Mouse (Mus musculus) layer of hippocampus, adult 8-10 months (tissue): Measurements from ENCODE around the gene Ltbp2. TPM values are rescaled to one million over a fixed set of nuclear protein-coding genes. Genes with fewer than 3 reads are reported as not detected.

Experiments used
- DNase-seq, 2 experiments: peaks; one replicate each; pipeline ENCODE4 v3.0.0; 2022; ENCODE audit warnings: low spot score in 2 of 2
- total RNA-seq, 4 experiments: library from RNA; stranded (reverse); gene quantifications; 2 replicates each; pipeline ENCODE4 v1.2.4; 2022

The Ltbp2 gene
- total RNA-seq, 4 experiments from 2014 or later, result 0.20 to 0.33 (median 0.25) TPM; not detected in 1

DNA sequence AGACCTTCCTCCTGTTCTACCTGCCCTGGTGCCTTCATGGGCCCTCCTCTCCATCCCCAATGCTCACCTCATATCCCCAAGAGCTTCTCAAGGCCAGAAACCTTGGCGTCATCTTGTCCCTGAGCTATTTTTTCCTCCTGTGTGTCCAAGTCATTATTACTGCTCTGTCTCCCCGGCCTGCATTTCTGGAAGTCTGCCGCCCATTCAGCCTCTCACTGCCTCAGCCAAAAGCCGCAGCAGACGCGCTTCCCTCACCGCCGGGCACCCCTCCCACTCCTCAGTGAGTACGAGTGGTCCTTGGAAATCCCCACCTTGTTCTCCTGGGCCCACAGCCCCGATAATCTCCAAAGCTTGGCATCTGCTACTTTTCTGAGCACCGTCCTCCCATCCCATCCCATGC lies 3.8 kb upstream of the Ltbp2 start:
- DNase-seq, result no peak

DNA sequence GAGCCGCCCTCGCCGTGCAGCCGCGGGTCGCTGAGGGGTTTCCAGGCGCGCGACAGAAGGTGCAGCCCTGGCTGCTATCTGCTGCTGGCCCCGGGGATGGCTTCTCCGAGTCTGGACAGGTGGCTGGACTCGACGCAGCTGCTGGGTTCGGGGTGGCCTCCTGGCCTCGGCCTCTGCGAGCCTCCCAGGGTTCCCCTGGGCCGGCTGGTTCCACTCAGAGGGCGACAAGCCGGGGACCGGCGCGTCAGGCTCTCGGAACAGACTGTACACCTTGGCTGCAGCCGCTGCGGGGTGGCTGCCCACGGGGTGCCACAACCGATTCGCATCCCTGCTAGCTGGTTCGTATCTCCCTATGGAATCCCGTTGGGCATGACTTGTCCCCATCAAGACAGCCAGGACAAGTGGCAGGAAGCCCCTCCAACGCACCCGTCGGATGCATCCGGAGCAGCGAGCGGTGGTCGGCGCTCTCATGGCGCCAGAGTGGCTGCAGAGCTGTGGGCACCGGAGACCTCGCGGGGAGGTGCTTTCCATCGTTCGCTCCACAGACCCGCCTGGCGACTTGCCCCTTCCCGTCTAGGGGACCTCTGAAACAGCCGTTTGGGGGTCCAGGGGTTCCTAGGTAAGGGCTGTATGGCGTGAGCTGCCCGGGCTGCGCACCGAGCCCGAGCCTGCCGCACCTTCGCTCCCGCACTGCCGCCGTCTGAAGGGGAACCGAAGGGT lies 411 bp downstream of the Ltbp2 start:
- no peak for DNase-seq

DNA sequence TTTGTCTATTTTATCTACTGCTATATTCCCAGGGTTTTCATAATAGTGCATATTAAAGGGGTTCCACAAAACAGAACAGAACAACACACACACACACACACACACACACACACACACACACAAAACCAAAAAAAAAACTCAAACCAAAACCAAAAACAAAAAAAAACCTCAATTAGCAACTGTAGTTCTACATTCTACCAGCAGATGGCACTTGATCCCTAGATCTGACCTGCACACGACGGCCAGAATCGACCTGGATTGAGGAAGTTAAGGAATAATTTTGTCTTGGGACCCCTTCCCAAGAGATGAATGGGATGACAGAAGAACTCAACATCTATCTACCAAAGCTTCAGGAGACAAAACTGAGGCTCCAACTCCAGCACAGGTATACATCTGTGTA lies 2.9 kb downstream of the Ltbp2 start:
- no peak for DNase-seq

DNA sequence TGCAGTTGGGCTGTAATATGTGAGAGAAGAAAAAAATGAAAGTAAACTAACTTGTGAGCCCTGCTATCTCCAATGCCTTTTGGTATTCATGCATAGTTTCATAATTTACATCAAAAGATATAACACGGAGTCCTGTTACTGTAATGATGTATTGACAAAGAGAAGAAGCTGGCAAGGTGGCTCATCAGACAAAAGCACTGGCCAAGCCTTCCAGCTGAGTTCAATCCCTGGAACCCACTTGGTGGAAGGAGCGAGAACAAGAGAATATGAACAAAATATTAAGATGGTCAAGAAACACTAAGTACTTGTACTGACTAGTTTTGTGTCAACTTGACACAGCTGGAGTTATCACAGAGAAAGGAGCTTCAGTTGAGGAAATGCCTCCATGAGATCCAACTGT lies 4.0 kb downstream of the Ltbp2 start:
- DNase-seq, result no peak

DNA sequence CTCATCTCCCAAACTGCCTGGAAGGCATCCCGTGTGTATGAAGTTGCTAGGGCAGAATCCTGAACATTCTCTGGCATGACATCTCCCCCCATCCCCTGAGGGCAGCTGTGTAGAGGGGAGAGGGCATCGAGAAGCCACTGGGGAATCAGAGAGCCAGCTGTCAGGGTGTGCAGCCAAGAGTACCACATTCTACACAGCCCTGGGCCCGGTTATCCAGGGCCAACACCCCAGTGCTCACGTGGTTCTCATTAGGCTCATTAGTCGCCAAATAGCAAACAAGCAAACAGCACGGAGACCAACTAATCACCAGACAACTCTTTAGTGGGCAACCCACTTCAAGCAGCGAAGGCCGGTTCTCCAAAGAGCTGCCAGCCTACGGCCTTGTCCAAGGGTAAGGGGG lies 10.9 kb downstream of the Ltbp2 start:
- no peak for DNase-seq

DNA sequence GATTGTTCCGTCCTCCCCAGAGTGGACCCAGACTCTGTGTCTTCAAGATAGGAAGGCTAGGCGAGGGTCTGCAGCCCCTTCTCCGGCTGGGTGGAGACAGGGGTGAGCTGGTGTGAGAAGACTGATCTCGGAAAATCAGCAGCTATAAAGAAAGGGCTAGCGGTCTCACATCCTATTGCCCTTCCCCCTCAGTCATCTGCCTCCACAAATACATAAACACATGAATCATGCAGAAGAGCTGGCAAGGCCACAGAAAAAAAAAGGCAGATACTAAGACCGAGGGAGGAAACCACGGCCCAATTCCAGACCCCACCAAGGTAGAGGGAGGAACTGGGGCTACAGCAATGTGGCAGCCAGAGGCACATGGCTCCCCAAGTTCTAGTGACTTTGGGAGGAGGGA lies 11.5 kb downstream of the Ltbp2 start:
- no peak for DNase-seq

DNA sequence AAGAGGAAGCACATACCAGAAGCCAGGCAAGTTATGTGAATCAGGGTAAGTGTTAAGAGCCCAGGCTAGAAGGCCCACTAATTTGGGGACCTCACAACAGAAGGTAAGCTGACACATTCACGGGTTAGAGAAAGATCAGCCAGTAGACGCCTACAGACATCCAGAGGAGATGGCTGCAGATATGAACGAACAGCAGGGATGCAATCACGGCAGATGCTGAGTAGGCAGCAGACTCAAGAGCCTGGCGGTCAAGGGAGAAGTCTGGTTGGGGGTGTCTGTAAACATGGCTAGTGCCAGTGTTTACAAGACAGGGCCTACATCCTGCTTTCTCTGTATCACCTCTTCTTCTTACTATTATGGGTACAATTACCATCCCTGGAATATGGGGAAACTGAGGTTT lies 13.1 kb downstream of the Ltbp2 start:
- DNase-seq, result peak; percentile 41 to 60

DNA sequence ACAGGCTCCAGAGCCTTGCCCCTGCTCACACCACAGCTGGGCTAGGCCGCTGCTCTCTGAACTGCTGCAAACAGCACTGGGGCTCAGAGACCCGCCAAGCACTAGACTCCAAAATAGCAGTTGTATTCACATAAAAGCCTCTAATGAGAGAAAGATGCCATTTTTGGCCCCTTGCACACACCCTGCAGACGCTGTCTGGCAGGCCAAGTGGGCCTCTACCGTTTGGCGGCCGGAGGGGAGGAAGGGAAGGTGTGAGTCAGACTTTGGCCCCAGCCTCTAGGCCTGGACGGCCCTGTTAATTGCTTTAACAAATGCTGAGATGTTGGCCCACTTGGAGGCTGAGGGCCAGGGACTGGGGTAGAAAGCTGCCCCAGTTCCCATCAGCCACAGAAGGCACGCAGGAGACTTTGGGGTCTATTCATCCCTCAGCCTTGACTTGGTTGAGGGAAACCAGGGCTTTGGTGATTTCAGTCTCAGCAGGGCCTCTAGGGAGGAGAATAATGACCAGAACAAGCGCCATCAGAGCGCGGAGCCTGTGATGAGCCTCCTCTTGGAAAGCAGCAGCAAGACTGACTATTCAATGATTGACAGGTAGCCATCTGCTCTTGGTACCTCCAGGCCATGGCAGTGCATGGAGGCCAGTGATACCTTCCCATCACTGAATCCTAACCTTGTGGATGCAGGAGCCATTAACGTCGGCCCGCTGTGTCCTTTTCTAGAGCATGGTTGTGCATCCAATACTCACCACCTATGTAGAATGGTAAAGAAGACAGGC lies 14.0 kb downstream of the Ltbp2 start:
- peak in 1 of 2 experiments; percentile 37 for DNase-seq

DNA sequence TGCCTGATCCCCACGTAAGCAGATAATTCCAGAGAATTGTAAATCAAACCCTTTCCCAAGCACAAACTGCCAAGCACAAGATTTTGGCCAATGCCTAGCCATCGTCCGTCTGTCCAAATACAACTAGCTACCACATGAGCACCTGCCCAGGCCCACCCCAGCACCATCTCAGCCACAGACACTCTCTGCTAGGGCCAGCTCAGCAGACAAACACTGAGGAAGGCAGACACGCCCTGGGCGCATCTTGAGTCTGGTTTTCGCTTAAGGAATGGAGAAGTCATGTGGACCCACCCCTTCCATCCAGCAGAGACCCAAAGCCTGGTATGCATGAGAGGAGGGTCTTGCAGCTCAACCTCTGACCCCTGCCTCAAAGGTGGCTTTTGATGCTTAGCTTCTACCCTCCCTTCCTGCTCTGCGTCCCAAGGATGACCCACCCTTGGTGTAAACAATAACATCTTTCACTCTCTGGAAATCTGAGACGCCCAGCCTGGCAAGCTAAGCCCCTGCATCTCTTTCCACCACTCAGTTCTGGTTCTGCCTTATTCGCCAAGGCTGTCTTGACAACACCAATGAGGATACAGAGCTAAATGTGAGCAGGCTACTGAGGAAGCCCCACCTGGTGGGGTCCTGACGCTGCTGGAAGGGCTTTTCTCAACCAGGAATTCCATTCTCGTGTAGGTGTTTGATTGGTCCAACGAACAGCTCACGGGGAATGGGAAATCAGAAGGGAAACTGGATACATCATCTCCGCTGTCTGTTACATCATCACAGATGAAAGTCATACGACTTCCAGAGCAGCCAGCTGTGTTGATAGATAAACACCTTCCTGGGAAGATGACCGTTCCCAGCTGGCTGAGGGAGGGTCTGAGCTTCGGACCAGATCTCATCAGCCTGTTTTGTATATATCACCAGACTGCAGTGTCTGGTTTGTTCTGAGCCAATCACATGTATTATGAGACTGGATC lies 17.9 kb downstream of the Ltbp2 start:
- no peak for DNase-seq

DNA sequence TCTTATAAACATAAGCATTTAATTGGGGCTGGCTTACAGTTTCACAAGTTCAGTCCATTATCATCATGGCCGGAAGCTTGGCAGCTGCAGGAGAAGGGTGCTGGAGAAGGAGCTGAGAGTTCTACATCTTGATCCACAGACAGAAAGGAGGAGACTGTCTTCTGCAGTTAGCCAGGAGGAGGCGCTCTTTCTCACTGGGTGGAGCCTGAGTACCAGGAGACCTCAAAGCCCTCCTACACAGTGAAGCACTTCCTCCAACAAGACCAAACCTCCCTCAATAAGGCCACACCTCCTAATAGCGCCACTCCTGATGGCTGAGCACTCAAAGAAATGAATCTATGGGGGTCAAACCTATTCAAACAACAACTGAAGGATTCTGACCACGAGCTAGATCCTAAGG lies 18.6 kb downstream of the Ltbp2 start:
- DNase-seq, result no peak

DNA sequence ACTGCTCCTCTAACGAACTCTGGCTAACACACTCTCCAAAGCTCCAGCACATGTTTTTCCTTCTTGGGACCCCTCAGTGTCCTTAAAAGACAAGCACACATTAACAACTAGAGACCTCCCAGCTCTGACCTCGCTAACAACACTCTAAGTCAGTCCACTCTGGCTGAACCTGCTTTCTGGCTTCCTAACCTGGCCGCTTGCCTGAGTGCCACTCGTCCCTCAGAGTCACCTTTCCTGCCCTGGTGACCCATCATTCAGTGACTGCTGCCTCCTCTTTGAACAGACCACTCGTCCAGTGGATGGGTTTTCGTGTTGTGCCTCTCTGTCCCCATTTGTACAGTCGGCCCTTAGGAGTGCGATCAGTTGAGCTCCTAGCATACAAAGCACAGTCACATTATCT lies 19.8 kb downstream of the Ltbp2 start:
- no peak for DNase-seq

DNA sequence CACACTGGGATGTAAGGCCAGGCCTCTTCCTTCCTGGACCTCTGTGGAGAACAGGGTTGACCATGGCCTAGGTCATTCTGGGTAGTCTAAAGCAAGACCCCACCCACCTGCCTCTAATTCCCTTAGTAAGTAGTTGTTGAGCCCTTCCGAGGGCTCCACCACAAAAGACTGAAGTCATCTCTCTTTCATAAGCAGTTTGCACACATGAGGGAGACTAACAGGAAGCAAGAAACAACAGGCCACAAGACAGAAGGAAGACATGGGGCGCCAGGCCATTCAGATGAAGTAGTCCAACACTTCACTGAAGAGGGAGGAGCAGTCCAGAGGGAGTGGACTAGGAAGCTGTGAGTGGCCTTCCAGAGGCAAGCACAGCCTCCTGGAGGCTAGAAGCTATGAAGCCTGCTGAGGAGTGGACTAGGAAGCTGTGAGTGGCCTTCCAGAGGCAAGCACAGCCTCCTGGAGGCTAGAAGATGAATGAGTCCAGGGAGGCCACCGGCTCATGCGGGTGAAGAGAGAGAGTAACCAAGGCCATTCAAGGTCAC lies 21.2 kb downstream of the Ltbp2 start:
- DNase-seq, result no peak

DNA sequence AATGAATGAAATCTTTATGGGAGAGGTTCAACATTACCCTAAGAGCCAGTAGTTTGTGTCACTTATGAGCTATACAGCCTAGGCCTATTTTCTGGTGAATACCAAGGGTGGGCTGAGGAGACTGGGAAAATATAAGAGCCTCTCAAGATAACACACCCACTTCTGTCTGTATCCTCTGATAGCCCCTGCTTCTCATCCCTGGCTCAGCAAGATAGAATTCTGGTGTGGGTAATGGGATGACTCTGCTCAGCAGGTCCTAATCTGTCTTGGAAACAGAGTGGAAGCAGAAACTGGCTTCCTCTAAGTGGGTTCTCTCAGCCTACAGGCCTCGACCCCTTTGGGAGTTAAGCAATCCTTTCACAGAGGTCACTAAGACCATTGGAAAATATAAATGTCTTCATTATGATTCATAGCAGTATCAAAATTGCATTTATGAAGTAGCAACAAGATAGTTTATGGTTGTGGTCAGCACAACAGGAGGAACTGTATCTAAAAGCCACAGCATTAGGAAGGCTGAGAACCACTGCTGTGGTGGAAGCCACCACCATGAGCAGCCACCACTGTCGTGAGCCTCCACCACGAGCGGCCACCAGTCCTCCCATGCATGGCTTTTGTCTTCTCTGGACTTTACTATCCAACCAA lies 21.8 kb downstream of the Ltbp2 start:
- DNase-seq, result no peak

DNA sequence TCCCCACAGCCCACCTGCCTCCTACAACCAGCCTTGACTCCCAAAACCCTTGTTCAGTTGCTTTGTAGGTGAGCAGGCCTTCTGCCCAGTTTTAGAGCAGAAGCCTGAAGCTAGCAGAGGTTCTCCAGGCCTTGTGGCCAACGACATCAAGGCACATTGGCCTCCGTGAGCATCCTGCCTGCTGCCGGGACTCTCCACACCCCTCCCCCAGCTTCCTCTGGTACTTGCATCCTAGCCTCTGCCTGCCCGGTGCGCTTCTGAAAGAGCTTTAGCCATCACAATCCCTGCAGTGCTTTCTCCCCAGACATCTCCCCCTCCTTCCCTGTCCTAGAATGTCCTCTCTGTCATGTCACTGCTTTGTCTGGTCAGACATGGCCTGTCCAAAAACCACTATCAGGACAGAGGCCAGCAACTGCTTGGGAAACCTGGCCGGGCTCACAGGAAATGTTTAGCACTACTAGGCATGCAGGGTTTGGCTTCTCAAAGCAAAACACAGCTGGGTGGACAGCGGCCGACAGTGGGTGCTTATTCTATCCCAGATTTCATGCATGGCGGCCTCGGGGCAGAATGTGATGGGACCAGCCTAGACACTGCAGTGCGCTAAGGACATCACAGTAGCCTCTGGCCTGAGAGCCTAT lies 24.8 kb downstream of the Ltbp2 start:
- no peak for DNase-seq

DNA sequence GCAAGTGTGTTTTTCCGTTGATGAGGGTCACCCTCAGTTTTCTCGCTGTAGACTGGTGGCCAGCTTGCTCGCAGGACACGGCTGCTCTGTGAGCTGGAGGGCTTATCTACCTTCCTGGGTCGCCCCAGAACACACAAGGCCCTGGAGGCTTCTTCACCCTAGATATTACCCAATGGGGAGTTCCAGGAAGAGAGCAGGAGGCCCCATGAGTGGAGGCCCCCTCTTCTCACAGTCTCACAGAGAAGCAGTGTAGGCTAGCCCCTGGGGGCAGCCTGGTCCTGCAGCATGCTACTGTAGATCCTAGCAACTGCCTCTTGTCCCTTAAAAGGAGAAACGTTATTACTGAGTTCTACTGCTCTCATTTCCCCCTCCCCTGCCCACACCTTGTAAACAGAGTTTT lies 28.4 kb downstream of the Ltbp2 start:
- DNase-seq, result no peak

DNA sequence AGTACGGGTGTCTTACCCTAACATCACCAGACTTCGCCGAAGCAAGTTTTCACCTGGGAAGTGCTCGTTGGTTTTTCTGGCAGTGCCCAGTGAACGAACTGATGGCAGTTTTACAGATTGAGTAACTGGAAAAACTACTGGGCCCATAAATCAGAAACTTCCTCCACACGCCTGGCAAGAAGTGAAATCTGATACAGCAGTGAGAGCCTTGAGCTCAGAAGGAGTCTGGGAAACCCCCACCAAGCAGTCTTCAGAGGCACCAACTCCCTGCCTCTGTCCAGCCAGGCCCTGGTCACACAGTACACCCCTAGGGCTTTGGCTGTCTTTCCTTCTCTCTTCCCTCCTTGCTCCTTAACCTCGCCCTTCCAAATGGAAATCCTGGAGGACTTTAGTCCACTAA lies 28.9 kb downstream of the Ltbp2 start:
- DNase-seq, result no peak

DNA sequence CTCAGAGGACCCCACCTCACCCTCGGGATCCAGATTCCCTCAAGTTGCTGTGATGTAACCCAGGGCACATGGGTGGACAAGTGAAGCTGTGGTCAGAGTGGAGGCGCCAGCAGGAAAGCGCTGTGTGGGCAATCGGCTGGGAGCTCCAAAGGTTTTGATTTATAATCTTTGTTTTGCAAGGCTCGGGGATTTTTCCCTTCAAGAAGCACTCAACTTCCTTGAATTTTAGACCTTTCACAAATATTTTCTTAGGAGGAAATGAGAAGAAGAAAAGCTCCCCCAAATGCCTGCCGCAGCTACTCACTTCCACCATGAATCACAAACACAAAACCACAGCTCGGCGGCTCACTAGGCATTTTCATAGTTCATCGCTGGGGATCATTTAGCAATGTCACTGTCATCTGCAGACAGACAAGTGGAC lies 29.7 kb downstream of the Ltbp2 start:
- no peak for DNase-seq

DNA sequence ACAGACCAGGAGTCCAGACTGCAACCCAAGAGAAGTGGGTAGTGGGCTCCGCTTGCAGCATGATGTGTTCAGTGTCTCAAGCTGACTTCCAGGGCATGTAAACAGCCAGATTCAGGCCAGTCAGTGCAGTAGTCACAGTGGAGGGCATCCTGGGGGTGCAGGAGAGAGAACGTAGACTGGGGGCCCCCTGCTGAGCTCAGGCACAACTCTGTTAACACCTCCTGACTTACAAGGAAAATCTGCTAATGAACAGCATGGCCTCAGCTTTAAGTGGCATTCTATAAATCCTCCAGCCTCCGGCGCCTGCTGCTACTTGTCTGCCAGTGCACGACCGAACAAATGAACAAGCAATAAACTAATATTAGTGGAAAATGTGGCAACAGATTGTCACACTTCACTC lies 33.6 kb downstream of the Ltbp2 start:
- no peak for DNase-seq

DNA sequence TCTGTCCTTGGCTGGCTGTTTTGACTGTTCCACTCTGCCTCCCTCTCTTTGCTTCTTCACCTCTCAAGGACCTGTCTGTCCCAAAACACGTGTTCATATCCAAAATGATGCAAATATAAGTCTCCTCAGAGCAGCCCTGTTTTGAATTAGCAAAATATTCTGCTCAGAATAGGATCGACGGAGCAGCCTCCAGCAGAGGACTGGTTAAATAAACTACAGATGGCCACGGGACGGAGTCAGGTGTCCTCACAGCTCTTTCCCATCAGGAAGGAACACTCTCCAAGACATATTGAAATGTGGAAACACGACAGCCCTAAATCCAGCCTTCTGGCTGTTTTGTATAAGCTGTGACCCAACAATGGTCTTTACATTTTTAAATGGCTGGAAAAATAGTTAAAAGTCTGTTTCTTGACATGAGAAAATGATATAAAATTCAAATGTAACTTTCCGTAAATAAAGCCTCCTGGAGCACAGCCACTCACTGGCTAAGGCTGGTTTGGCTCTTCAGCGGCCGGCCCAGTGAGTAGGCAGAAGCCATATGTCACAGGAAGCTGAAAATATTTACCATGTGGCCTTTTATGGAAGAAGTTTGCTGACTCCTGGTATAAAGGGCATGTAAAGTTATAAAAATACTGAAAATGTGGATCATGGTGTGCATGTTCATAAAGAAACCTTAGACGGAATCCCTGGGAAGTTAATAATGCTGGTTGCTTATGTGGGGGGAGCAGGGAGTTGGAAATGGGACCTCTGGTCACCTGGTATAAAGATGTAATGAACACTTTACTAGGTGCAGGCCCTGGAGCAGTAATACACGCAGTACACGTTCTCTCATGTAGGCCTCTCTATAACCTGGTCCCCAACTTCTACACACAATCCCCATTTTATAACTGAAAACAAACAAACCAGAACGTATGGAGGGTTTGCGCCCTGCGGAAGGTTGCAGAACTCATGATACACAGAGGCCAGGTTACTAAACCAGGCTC lies 34.9 kb downstream of the Ltbp2 start:
- no peak for DNase-seq
